Mouse (Mus musculus): ENCODE measurements around the gene Tmem258.

GRCm38 (mm10) chr19:10213796-10214471, 10.1 kb downstream of the Tmem258 start:
- TF ChIP-seq CTCF (IDR thresholded peaks at IDR 0.05; ENCODE audit: low read depth) (no peak), EP300 (optimal IDR thresholded peaks at IDR 0.05) (no peak)
